Mouse (Mus musculus) ES-Bruce4 (cell line): ENCODE results near the gene Fam129c. TPM values are rescaled to one million over a fixed set of nuclear protein-coding genes. Genes with fewer than 3 reads are reported as not detected.

Experiments used
- H3K27ac ChIP-seq: 2 replicates; pipeline ENCODE4 v1.5.1; 2012; ENCODE audit warnings: low read length, inconsistent platforms; ENCODE audit not compliant: insufficient read depth
- H3K27me3 ChIP-seq: 2 replicates; pipeline ENCODE4 v1.6.1; 2012; ENCODE audit warnings: mild to moderate bottlenecking, low read length, inconsistent platforms; ENCODE audit not compliant: control insufficient read depth, poor library complexity, insufficient read depth, severe bottlenecking
- H3K36me3 ChIP-seq: 2 replicates; pipeline ENCODE4 v1.6.1; 2012; ENCODE audit warnings: inconsistent platforms, mild to moderate bottlenecking, low read length, moderate library complexity; ENCODE audit not compliant: control insufficient read depth, poor library complexity, insufficient read depth, severe bottlenecking
- H3K4me1 ChIP-seq: one replicate; pipeline ENCODE4 v1.8.1; 2011; ENCODE audit warnings: low read length; ENCODE audit not compliant: control insufficient read depth, insufficient read depth
- H3K4me3 ChIP-seq: 2 replicates; pipeline ENCODE4 v1.5.1; 2011; ENCODE audit warnings: low read depth, mild to moderate bottlenecking, low read length
- H3K9ac ChIP-seq: 2 replicates; pipeline ENCODE4 v1.6.1; 2012; ENCODE audit warnings: low read depth, mild to moderate bottlenecking, inconsistent platforms; ENCODE audit not compliant: poor library complexity, severe bottlenecking
- H3K9me3 ChIP-seq: replicated peaks from 2 replicates; pipeline ENCODE4 v1.6.1; 2012; ENCODE audit warnings: mild to moderate bottlenecking, low read length, inconsistent platforms; ENCODE audit not compliant: control insufficient read depth, poor library complexity, insufficient read depth, severe bottlenecking
- CTCF ChIP-seq: IDR thresholded peaks from one replicate; pipeline ENCODE4 v1.8.1; 2011; ENCODE audit warnings: low read depth, low read length
- EP300 ChIP-seq: IDR thresholded peaks from 2 replicates; pipeline ENCODE4 v1.6.1; 2011; ENCODE audit warnings: low read depth, low read length; ENCODE audit not compliant: insufficient read depth
- POLR2A ChIP-seq: IDR thresholded peaks from one replicate; pipeline ENCODE4 v1.8.1; 2011; ENCODE audit warnings: low read length; ENCODE audit not compliant: insufficient read depth
- polyA plus RNA-seq: library from polyadenylated mRNA; stranded (reverse); fragments of >200 nt; gene quantifications from 2 replicates; pipeline ENCODE4 v1.2.4, GENCODE M21; 2011; ENCODE audit warnings: low read depth; ENCODE audit not compliant: missing spikeins, insufficient read depth, insufficient read length

Fam129c gene
- polyA plus RNA-seq, 1 experiment = 6.4 TPM

DNA sequence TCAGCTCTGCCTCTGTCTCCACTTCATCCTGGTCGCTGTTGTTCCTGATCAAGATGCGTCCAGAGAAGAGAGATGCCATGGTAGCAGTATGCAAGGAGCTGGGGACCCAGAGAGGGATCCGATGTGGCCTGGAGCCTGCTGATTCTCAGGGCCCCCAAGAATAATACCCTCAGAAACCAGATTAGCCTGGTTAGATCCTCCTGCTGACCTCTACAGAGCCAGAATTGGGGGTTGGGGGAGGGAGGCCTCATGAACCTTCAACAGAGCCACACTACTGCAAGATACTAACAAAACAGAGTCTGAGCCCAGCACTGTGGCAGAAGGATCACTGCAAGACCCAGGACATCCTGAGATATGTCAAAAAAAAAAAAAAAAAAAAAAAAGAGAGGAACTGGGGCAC is 30.9 kb upstream of the Fam129c start, which contains the start of gene Nxnl1:
Nxnl1 (minus strand) TSS at position 101 of the 400 bp plus-strand sequence.
- Histone ChIP-seq H3K27ac (no peak within 1 kb of the TSS), H3K9ac (no peak within 1 kb of the TSS), H3K9me3 (no peaks in the 10 kb centered on the region), H3K4me3 (no peak within 1 kb of the TSS), H3K4me1 (peaks cover 3% of the 10 kb centered on the region), H3K27me3 (peaks cover 3% of the 10 kb centered on the region; the same call in 1 of the 2 replicates), H3K36me3 (no peaks in the 10 kb centered on the region)
- TF ChIP-seq POLR2A (no peak), CTCF (no peak), EP300 (no peak)

DNA sequence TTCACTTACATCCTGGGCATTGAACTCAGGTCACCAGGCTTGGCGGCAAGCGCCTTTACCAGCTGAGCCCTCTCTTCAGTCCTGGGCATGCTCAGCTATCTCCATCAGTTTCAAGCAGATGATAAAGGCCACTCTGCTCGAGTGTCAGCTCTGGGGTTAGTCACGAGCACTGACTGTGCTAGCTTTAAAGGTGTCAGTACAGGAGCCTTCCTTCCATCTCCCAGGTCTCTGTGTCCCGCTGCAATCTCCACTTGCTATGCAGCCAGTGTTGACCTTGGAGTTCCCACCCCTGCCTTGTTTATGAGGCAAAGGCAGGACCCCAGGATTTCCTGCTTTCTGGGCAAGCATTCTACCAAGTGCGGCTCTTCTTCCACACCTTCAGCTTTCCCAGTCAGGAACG is 29.9 kb upstream of the Fam129c start:
- no peak for TF ChIP-seq POLR2A
- TF ChIP-seq CTCF = no peak
- TF ChIP-seq EP300 = no peak
- Histone ChIP-seq H3K36me3 (no peaks in the 10 kb centered on the region), H3K27ac (no peak overlapping the region), H3K9ac (no peak overlapping the region), H3K27me3 (no peaks in the 10 kb centered on the region), H3K9me3 (no peaks in the 10 kb centered on the region), H3K4me1 (peaks cover 3% of the 10 kb centered on the region), H3K4me3 (no peak overlapping the region)

DNA sequence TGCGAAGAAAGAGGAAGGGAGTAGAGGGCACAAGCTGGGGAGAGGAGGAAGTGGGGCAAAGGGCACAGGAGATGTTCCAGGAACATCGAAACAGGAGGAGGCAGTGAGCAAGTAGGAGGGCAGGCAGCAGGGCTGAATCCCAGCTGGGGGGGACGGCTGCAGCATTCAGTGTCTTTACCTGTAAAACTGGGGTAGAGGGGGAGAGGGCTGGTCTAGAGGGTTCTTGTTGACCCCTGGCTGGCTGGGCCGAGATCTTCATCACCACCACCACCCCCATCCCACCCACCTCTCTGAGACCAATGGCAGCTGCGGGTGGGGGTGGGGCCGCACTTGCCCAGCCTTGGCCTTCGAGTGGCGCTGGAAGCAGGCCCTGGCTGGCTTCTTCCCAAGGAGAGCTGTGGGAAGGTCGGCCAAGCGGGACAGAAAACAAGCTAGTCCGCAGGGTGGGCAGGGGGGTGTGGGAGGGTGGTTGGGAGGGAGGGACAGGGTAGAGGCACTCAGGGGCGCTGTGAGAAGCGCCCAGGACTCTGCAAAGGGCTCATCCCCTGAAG is 29.0 kb upstream of the Fam129c start, which contains the start of gene Slc27a1:
Slc27a1 (plus strand) TSS at position 496 of the 551 bp plus-strand sequence.
- Histone ChIP-seq H3K36me3 (no peaks in the 10 kb centered on the region), H3K27ac (peak within 1 kb of the TSS; percentile 55), H3K9me3 (no peaks in the 10 kb centered on the region), H3K4me3 (peak within 1 kb of the TSS; percentile 68), H3K9ac (peak within 1 kb of the TSS; percentile 62), H3K4me1 (peaks cover 3% of the 10 kb centered on the region), H3K27me3 (no peaks in the 10 kb centered on the region)
- TF ChIP-seq POLR2A (no peak), EP300 (no peak), CTCF (no peak)

DNA sequence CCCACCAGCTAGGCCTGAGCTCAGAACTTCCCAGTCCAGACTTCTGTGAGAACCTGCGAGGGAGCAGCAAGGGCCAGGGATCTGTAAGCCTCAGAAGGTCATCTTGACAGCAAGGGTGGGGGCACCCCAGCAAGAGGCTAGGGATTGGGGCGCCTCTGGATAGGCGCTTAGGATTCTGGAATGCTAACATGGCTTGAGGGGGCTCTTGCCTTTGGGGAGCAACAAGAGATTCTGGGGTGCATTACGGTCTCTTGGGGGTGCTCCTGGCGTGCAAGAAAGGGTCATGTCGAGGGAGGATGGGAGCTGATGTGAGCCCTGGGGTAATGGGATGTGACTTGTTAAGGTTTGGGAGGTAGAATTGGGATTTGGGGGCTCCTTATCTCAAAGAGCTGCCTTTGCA is 28.5 kb upstream of the Fam129c start:
- H3K9ac ChIP-seq = peak overlapping the region; percentile 62
- no peaks in the 10 kb centered on the region for H3K9me3 ChIP-seq
- peak overlapping the region; percentile 20 for H3K27ac ChIP-seq
- H3K36me3 ChIP-seq = no peaks in the 10 kb centered on the region
- peaks cover 3% of the 10 kb centered on the region for H3K4me1 ChIP-seq
- H3K27me3 ChIP-seq = no peaks in the 10 kb centered on the region
- H3K4me3 ChIP-seq = peak overlapping the region; percentile 68
- TF ChIP-seq CTCF (no peak), POLR2A (no peak), EP300 (no peak)

DNA sequence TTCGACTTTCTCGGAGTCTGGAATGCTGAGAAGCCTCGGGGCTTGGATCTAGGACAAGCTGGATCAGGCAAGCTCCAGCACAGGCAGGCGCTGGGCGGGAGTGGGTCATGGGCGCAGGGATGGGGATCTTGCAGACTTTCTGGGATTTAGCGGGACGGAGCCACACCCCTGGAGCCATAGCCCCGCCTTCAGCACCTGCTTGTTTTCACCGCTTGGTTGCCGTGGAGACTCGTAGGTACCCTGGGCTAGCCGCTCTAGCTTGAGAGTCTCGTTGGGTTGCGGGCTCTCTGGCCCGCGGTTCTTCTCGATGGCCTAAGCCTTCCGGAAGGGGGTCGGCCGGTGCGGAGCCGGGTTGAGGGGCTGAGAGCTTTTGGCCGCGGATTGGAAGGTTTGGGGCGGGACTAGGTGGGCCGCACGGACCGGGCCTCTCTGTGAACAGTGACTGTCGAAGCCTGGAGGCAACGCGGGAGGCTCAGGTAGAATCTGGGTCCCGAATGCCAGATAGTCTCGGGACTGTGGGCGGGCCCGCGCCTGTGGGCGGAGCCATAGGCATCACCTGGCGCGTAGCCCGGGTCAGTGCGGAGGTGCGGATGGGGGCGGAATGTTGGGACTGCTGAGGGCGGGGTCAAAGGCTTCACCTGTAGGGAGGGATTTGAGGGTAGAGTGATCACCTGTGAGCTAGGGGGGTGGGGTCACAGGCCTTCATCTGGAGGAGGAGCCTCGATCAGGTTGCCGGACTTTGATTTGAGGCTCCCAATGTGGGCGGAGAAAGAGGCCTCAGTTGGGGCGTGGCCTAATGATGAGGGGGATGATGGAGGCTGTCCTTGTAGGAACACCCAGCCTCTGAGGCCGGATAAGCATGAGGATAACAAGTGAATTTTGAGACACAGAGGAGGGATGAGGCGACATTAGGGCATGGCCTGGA is 27.8 kb upstream of the Fam129c start:
- H3K36me3 ChIP-seq = no peaks in the 10 kb centered on the region
- no peaks in the 10 kb centered on the region for H3K9me3 ChIP-seq
- peaks cover 3% of the 10 kb centered on the region for H3K4me1 ChIP-seq
- TF ChIP-seq POLR2A (peak; percentile 49), CTCF (no peak), EP300 (peak; percentile 29; the same call in 1 of the 2 replicates)
- peak overlapping the region; percentile 76 for H3K4me3 ChIP-seq
- peak overlapping the region; percentile 55 for H3K27ac ChIP-seq
- no peaks in the 10 kb centered on the region for H3K27me3 ChIP-seq
- peak overlapping the region; percentile 85 for H3K9ac ChIP-seq
